Mouse (Mus musculus): ENCODE measurements around the gene Gm3755. TPM values are rescaled to one million over a fixed set of nuclear protein-coding genes. Genes with fewer than 3 reads are reported as not detected.
"Not testable (repeated sequence)": the region's sequence is repeated elsewhere in the genome, so short reads cannot be mapped to it uniquely, and the experiment has no call there.

The Gm3755 gene
- polyA plus RNA-seq (2015; fragmentation: Nextera tagmentation; extraction: Ambion mirVana) = not detected in 2 replicates

DNA sequence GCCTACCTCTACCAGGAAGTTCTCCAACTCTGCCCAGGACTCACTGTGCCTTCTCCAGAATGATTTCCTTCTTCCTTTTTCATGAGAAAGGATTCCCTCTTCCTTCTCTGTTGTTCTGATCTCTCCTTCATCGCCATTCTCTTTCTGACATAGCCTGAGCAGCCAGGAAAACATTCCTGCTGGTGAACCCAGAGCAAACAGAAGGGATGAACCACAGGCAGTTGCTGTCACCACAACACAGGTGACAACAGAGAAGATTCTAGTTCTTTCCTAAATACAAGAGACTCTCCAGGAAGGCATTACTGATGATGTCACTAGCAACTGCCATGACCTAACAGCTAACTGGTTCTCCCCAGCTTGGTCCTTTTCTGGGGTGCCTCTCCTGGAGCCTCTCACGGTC, at the start of gene Gm3755:
Gm3755 (minus strand) TSS at position 101 of the 400 bp plus-strand sequence.
- DNase-seq (ENCODE audit: low spot score) = not testable (repeated sequence)

DNA sequence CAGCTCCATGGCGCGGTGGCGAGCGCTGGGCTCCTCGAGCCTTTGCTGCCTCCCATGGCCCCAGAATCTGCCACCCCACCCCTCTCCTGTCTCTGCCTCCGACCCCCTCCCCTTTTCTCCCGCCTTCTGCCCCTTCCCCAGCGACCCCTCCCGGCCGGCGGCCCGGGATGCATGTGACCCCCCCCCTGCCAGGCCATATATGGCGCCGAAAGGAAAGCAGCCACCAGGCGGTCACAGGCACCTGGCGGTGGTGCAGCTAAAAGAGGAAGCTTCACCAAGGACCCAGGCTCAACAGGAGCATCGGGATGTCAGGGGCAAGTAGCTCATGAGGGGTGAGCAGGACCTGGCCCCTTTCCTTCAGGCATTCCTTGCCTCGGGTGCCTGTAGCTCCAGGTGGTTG, 38.0 kb upstream of the Gm3755 start:
- not testable (repeated sequence) for DNase-seq (ENCODE audit: low spot score)

DNA sequence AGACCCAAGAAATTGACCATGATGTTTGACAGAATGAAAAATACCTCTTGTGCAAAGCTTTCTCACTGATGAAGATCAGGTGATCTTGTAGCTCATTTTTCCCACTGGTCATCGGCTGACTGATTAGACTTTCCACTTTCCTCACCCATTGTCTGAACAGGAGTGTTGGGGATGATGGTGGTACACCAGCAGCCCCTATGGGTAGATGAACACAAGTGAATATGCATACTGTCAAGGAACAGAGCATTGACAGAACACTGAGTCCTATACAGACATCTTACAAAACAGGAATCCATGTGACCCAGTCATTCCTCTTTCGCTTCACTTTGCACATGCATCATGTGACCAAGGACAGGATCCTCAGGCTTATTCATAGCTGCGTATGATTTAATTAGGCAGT, 32.9 kb upstream of the Gm3755 start, which contains the start of gene Gm3752:
Gm3752 (minus strand) TSS at position 101 of the 400 bp plus-strand sequence.
- DNase-seq (ENCODE audit: low spot score) = not testable (repeated sequence)

DNA sequence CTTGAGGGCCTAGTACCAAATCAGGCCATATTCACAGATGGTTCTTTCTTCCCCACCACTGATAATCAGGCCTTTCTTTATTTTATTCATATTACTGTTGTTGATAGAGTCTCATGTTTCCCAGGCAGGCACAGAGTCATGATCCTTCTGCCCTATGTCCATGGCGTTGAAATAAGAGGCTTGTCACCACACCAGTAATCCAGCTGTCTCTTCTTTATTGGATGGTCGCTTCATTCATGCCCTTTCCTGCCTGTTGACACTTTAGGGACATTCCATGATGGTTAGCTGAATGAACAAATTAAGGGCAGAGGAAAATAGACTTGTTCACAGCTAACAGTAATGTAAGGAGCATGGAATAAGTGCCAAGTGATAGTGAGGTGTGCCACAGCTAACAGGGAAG, 28.2 kb downstream of the Gm3755 start:
- not testable (repeated sequence) for DNase-seq (ENCODE audit: low spot score)

Other genes starting within 250 kb of the Gm3755 start
- not detected in 2 replicates for gene Gm3727, start 186.2 kb downstream of the Gm3755 start, polyA plus RNA-seq (2015; fragmentation: Nextera tagmentation; extraction: Ambion mirVana)
- gene Gm3739, start 135.9 kb downstream of the Gm3755 start, polyA plus RNA-seq (2015; fragmentation: Nextera tagmentation; extraction: Ambion mirVana) = 0.52 and 0.60 TPM in 2 replicates
- 0.29 TPM in 1 of 2 replicates, not detected in the other for gene Gm5797, start 118.5 kb downstream of the Gm3755 start, polyA plus RNA-seq (2015; fragmentation: Nextera tagmentation; extraction: Ambion mirVana)
- gene Gm8374, start 85.8 kb downstream of the Gm3755 start, polyA plus RNA-seq (2015; fragmentation: Nextera tagmentation; extraction: Ambion mirVana) = not detected in 2 replicates
- gene Gm3752, start 32.8 kb upstream of the Gm3755 start, polyA plus RNA-seq (2015; fragmentation: Nextera tagmentation; extraction: Ambion mirVana) = 0.10 and 0.32 TPM in 2 replicates
- not detected in 2 replicates for gene Gm3558, start 117.6 kb upstream of the Gm3755 start, polyA plus RNA-seq (2015; fragmentation: Nextera tagmentation; extraction: Ambion mirVana)
- 0.23 TPM in 1 of 2 replicates, not detected in the other for gene Gm10338, start 144.7 kb upstream of the Gm3755 start, polyA plus RNA-seq (2015; fragmentation: Nextera tagmentation; extraction: Ambion mirVana)
- gene Gm10128, start 193.1 kb upstream of the Gm3755 start, polyA plus RNA-seq (2015; fragmentation: Nextera tagmentation; extraction: Ambion mirVana) = not detected in 2 replicates